Mouse (Mus musculus) embryonic facial prominence, embryonic 14.5 days (tissue): Measurements from ENCODE around the gene Sox6. TPM values are rescaled to one million over a fixed set of nuclear protein-coding genes. Genes with fewer than 3 reads are reported as not detected.

Source experiments
- ATAC-seq: fragments of 200-750 bp; cut with Nextera tagmentation; 2 replicates; pipeline ENCODE4 v1.8.0; 2017; ENCODE audit warnings: low read depth, moderate number of reproducible peaks, moderate TSS enrichment
- DNase-seq: peaks from one replicate; pipeline ENCODE4 v3.0.0-alpha.2; 2015; ENCODE audit warnings: low spot score
- H3K27ac ChIP-seq: fragments of 300-500 bp; sonication (generic); replicated peaks from 2 replicates; pipeline ENCODE4 v1.5.1; 2014; ENCODE audit warnings: low read depth, mild to moderate bottlenecking, low read length, moderate library complexity
- H3K27me3 ChIP-seq: fragments of 300-500 bp; sonication (generic); replicated peaks from 2 replicates; pipeline ENCODE4 v1.6.1; 2014; ENCODE audit warnings: low read length; ENCODE audit not compliant: control insufficient read depth, insufficient read depth
- H3K36me3 ChIP-seq: fragments of 300-500 bp; sonication (generic); 2 replicates; pipeline ENCODE4 v1.6.1; 2014; ENCODE audit warnings: low read length, mixed read lengths; ENCODE audit not compliant: control insufficient read depth, insufficient read depth
- H3K4me1 ChIP-seq: fragments of 300-500 bp; sonication (generic); 2 replicates; pipeline ENCODE4 v1.6.1; 2014; ENCODE audit warnings: antibody characterized with exemption, low read length; ENCODE audit not compliant: control insufficient read depth, insufficient read depth
- H3K4me2 ChIP-seq: fragments of 300-500 bp; sonication (generic); 2 replicates; pipeline ENCODE4 v1.6.1; 2014; ENCODE audit warnings: low read depth, mild to moderate bottlenecking, low read length, moderate library complexity, mixed read lengths
- H3K4me3 ChIP-seq: fragments of 300-500 bp; sonication (generic); 2 replicates; pipeline ENCODE4 v1.5.1; 2014; ENCODE audit warnings: low read depth, mild to moderate bottlenecking, low read length
- H3K9ac ChIP-seq: fragments of 300-500 bp; sonication (generic); 2 replicates; pipeline ENCODE4 v1.6.1; 2014; ENCODE audit warnings: low read depth, mild to moderate bottlenecking, low read length, moderate library complexity, mixed read lengths
- H3K9me3 ChIP-seq: fragments of 300-500 bp; sonication (generic); 2 replicates; pipeline ENCODE4 v1.6.1; 2016; ENCODE audit warnings: low read length; ENCODE audit not compliant: control insufficient read depth
- WGBS: fragments of 180-500 bp; shearing (Covaris S2); extraction: QIAGEN DNeasy Blood & Tissue Kit; methylation state at CpG from one replicate; pipeline ENCODE4 v1.1.7; 2014; 5-methylcytosine and 5-hydroxymethylcytosine counted together
- polyA plus RNA-seq: library from polyadenylated mRNA; unstranded; fragments of >200 nt; fragmentation: Nextera tagmentation; extraction: Ambion mirVana; gene quantifications from 2 replicates; pipeline ENCODE4 v1.2.1, GENCODE M21; 2014

The Sox6 gene
- polyA plus RNA-seq, 1 experiment from 2014 or later = 49.9 TPM

DNA sequence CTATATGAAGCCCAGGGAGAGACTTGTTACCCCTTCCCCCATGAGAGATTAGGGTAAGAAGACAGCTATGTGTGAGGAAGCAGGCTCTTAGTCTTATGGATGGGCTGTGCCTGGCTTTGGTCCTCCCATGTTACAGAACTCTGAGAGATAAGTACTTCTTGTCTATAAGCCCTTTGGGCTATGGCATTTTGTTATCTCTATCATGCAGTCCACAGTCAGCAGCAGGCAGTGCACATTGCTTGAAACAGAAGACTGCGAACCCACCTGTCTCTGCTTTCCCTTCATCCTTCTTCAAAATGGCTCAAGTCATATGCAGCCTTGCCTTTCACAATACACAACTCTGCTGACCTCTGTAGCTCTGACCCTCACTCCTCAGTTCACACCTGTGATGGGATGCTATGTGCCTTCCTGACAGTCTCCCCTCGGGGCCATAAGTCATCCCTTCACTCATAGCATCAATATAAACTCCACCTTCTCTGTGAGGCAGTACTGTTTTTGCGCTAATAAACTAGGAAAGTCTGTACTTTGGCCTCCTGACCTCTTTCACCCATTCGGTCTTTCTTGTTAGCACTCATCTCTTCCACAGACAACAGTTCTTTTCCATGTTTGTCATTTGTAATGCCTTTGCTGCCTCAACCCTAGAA, 143.4 kb downstream of the Sox6 start:
- Histone ChIP-seq H3K27ac (no peak overlapping the region), H3K27me3 (peaks cover 39% of the 10 kb centered on the region), H3K9me3 (no peaks in the 10 kb centered on the region), H3K4me2 (no peak overlapping the region), H3K4me3 (no peak overlapping the region), H3K36me3 (no peaks in the 10 kb centered on the region), H3K9ac (no peak overlapping the region), H3K4me1 (no peaks in the 10 kb centered on the region)
- no peak for ATAC-seq
- WGBS = 79% methylated on average over 4 of the region's 4 CpGs
- no peak for DNase-seq

DNA sequence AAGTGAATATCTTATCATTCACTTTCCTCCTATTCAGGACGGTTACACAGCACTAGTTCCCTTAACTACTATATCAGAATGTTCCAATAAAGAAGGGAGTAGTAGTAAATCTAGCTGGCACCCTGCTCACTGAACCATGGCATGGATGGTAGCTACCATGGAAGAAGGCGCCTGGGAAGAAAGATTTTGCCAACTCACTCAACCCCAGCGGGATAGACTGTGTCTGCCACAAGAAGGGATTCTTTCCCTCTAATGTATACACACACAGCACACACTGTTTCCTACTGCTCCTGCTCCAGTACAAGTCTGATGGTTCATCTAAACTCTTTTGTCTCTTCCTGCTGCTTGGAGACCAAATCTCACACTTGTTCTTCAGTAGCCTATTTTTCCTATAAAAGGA, 147.1 kb downstream of the Sox6 start:
- Histone ChIP-seq H3K9me3 (no peaks in the 10 kb centered on the region), H3K4me3 (no peak overlapping the region), H3K36me3 (no peaks in the 10 kb centered on the region), H3K9ac (no peak overlapping the region), H3K4me1 (peaks cover 3% of the 10 kb centered on the region; the same call in 1 of the 2 replicates), H3K4me2 (no peak overlapping the region), H3K27me3 (peaks cover 40% of the 10 kb centered on the region), H3K27ac (no peak overlapping the region)
- no peak for ATAC-seq
- DNase-seq = no peak
- whole genome bisulfite sequencing = 88% methylated on average over 3 of the region's 3 CpGs

DNA sequence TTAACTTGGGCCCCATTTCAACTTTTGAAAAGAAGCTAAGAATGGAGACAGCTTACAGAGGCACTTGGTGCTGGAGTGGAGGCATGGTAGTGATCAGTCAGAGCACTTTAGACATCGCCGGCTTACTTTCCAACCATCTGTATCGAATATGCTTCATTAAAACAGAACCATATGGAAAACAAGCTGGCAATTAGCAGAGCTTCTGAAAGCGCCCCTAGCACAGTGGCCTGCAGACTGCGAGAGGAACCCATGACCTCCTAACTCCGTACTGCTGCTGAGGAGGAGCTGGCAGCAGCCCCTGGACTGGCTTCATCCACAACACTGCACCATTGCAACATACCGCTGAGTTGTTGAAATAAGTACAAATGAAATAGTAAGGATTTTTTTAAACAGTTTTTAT, 148.7 kb downstream of the Sox6 start:
- Histone ChIP-seq H3K9ac (no peak overlapping the region), H3K27me3 (peaks cover 34% of the 10 kb centered on the region), H3K4me2 (no peak overlapping the region), H3K4me3 (no peak overlapping the region), H3K9me3 (no peaks in the 10 kb centered on the region), H3K27ac (no peak overlapping the region), H3K4me1 (peaks cover 3% of the 10 kb centered on the region; the same call in 1 of the 2 replicates), H3K36me3 (no peaks in the 10 kb centered on the region)
- DNase-seq = peak; percentile 72
- WGBS = 31% methylated on average over 7 of the region's 7 CpGs
- peak; percentile 80 for ATAC-seq

DNA sequence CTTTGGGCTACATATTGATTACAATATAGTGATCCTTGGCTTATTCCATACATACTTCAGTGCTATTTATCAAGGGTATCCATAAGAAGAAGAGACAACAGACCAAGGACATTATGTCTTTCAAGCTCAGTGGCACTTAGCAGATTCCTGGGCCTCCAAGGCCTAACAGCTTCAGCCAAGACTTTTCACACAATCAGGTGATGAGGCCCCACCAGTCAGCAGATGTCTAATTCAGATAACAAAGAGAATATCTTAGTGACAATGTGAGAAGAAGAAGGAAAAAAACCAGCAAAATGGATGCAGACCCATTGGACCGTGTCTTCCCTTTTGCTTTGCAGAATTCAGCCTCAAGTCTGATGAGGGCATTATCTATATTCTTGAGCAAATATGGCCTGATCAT, 150.0 kb downstream of the Sox6 start:
- no peak overlapping the region for H3K27ac ChIP-seq
- H3K9me3 ChIP-seq = no peaks in the 10 kb centered on the region
- 94% methylated on average over 1 of the region's 1 CpGs for WGBS
- H3K4me1 ChIP-seq = peaks cover 3% of the 10 kb centered on the region; the same call in 1 of the 2 replicates
- ATAC-seq = no peak
- H3K9ac ChIP-seq = no peak overlapping the region
- no peak overlapping the region for H3K4me2 ChIP-seq
- no peak overlapping the region for H3K4me3 ChIP-seq
- peaks cover 28% of the 10 kb centered on the region for H3K27me3 ChIP-seq
- no peak for DNase-seq
- H3K36me3 ChIP-seq = no peaks in the 10 kb centered on the region

DNA sequence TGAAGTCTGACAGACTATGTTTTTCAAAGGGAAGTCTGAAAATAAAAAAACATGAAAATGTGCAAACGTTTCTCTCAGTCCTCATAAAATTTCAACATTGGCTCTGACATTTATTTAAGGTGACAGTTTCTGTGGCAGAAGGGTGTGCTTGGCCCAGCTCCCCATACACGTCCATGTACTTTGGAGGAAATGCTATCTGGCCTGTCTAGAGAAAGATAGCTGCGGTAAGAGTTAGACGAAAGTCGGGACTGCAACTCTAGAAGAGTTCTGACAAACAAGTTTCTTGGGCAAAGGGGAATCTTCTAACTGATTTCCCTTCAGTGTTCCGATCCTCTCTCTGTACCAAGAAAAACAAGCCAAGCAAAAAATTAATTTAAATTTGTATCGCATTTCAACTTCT, 150.5 kb downstream of the Sox6 start:
- H3K27ac ChIP-seq = no peak overlapping the region
- no peaks in the 10 kb centered on the region for H3K36me3 ChIP-seq
- ATAC-seq (no peak), DNase-seq (no peak)
- H3K9ac ChIP-seq = no peak overlapping the region
- H3K9me3 ChIP-seq = no peaks in the 10 kb centered on the region
- H3K4me2 ChIP-seq = no peak overlapping the region
- H3K4me1 ChIP-seq = peaks cover 3% of the 10 kb centered on the region; the same call in 1 of the 2 replicates
- WGBS = 63% methylated on average over 7 of the region's 7 CpGs
- peaks cover 27% of the 10 kb centered on the region for H3K27me3 ChIP-seq
- H3K4me3 ChIP-seq = no peak overlapping the region

DNA sequence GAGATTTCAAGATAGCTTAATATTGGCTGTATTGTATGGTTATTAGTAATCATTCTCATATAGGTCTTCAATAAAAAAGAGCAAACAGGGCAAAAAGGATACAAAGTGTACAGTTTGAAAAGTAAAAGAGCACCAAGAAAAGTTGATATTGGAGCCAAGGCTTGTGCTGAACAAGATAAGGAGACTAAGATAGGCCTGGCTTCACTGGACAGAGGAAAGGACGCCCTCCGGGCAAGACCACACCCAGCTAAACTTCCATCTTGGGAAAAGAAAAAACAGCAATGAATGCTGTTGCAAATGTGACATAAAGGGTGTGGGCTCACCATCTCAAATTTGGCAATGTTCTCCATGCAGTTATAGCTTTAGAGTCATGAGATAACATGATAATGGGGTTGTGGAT, 165.7 kb downstream of the Sox6 start:
- DNase-seq (no peak), ATAC-seq (no peak)
- H3K9me3 ChIP-seq = no peaks in the 10 kb centered on the region
- no peaks in the 10 kb centered on the region for H3K27me3 ChIP-seq
- 92% methylated on average over 2 of the region's 2 CpGs for WGBS
- H3K27ac ChIP-seq = no peak overlapping the region
- no peak overlapping the region for H3K4me2 ChIP-seq
- H3K4me3 ChIP-seq = no peak overlapping the region
- H3K9ac ChIP-seq = no peak overlapping the region
- no peaks in the 10 kb centered on the region for H3K36me3 ChIP-seq
- peaks cover 4% of the 10 kb centered on the region; the same call in 1 of the 2 replicates for H3K4me1 ChIP-seq

DNA sequence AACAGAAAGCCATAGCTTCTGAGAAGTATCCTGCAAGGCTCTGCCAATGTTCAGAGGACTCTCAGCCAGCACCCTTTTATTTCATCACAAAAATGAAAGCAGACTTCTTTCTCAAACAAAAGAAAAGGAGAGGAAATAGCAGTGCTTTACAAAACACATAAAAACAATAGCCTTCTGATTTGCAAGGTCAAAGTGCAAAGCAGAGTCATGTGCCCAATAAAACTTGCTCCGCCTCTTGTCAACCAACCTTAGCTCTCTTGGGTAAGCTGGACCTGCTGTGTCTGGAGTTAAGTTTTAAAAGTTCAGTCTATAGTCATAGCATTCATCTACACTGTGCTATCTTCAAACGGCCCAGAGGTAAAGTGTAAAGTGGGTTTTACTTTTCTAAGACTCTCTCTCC, 170.1 kb downstream of the Sox6 start:
- Histone ChIP-seq H3K4me1 (peaks cover 7% of the 10 kb centered on the region; the same call in 1 of the 2 replicates), H3K9ac (no peak overlapping the region), H3K4me3 (no peak overlapping the region), H3K4me2 (no peak overlapping the region), H3K9me3 (no peaks in the 10 kb centered on the region), H3K27ac (no peak overlapping the region), H3K27me3 (no peaks in the 10 kb centered on the region), H3K36me3 (no peaks in the 10 kb centered on the region)
- DNase-seq = no peak
- WGBS = 80% methylated on average over 2 of the region's 2 CpGs
- ATAC-seq = no peak

DNA sequence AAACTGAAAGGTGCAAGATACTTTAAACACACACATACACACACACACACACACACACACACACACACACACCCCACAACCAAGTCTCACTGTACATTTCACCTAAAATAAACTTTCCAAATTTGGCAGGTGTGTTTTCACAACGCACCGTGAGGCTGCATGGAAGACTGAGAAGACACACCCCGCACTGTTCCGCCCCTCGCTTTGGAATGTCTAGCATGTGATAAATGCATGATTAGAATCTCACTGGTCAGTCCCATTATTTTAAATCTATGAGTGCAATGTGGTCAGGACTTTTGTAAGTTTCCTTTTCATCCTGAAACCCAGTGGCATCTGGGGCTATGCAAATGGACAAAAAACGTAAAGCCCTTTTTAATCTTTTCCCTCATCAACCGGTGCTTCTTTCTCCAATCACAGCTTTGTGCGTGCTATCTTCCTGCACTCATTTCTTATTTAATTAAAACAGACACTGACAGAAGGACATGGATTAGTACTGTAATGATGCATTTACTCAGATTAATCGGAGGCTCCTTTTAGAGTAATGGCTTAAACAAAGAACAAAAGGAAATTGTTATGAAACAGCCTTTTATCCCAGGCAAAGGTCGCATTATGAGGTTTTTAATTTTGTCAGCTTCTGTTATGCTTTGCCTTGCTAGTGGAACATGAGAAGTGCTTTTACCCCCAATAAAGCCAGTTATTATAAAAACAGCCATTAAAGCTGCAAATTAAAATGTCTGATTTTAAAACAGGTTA, 170.9 kb downstream of the Sox6 start:
- 33% methylated on average over 10 of the region's 10 CpGs for WGBS

More for the DNA sequence above, 170.9 kb downstream of the Sox6 start:
- H3K27ac ChIP-seq = no peak overlapping the region
- no peak overlapping the region for H3K4me2 ChIP-seq
- no peaks in the 10 kb centered on the region for H3K27me3 ChIP-seq
- no peaks in the 10 kb centered on the region for H3K9me3 ChIP-seq
- no peak overlapping the region for H3K4me3 ChIP-seq
- H3K9ac ChIP-seq = no peak overlapping the region
- ATAC-seq = 0 out of 2 replicates have a peak, but pooled peaks have one; percentile 41
- H3K36me3 ChIP-seq = no peaks in the 10 kb centered on the region
- H3K4me1 ChIP-seq = peaks cover 7% of the 10 kb centered on the region; the same call in 1 of the 2 replicates
- DNase-seq = peak; percentile 39
